Mouse (Mus musculus): ENCODE results near the gene Rgl2. TPM values are rescaled to one million over a fixed set of nuclear protein-coding genes. Genes with fewer than 3 reads are reported as not detected.

The Rgl2 gene
- polyA plus RNA-seq, 1 experiment from 2014 or later: 43.2 TPM

- H3K9me3 ChIP-seq (replicated peaks): no peaks in the 10 kb centered on the region
- H3K36me3 ChIP-seq: peaks cover 50% of the 10 kb centered on the region
- H3K27me3 ChIP-seq (ENCODE audit: low read depth, poor library complexity, severe bottlenecking): no peaks in the 10 kb centered on the region
- 94% methylated on average over 31 of the region's 31 CpGs for WGBS
- no peak for DNase-seq (ENCODE audit: low spot score)
- no peak overlapping the region for H3K27ac ChIP-seq
- H3K4me3 ChIP-seq: no peak overlapping the region
- peaks cover 31% of the 10 kb centered on the region for H3K4me1 ChIP-seq
Measured at GRCm38 (mm10) chr17:33911052-33911812, 18.1 kb upstream of the Rgl2 start.

- no peak for DNase-seq (ENCODE audit: low spot score)
- H3K27me3 ChIP-seq (ENCODE audit: low read depth, poor library complexity, severe bottlenecking): no peaks in the 10 kb centered on the region
- peaks cover 52% of the 10 kb centered on the region for H3K36me3 ChIP-seq
- WGBS: 91% methylated on average over 28 of the region's 28 CpGs
- peaks cover 37% of the 10 kb centered on the region for H3K4me1 ChIP-seq
- H3K27ac ChIP-seq: no peak overlapping the region
- H3K4me3 ChIP-seq: peak overlapping the region; percentile 7; the same call in 1 of the 2 replicates
- H3K9me3 ChIP-seq (replicated peaks): no peaks in the 10 kb centered on the region
Measured at GRCm38 (mm10) chr17:33911813-33912414, 17.4 kb upstream of the Rgl2 start.

- H3K27ac ChIP-seq: no peak overlapping the region
- peak overlapping the region; percentile 12; the same call in 1 of the 2 replicates for H3K4me3 ChIP-seq
- DNase-seq (ENCODE audit: low spot score): no peak
- no peaks in the 10 kb centered on the region for H3K9me3 ChIP-seq (replicated peaks)
- 0 out of 2 replicates have a peak, but pooled peaks cover 1% of the 10 kb centered on the region for H3K27me3 ChIP-seq (ENCODE audit: low read depth, poor library complexity, severe bottlenecking)
- 91% methylated on average over 10 of the region's 10 CpGs for WGBS
- peaks cover 37% of the 10 kb centered on the region for H3K4me1 ChIP-seq
- peaks cover 65% of the 10 kb centered on the region for H3K36me3 ChIP-seq
Measured at GRCm38 (mm10) chr17:33913264-33913663, 16.1 kb upstream of the Rgl2 start.

- DNase-seq (ENCODE audit: low spot score): no peak
- WGBS: 95% methylated on average over 8 of the region's 8 CpGs
- H3K27ac ChIP-seq: no peak overlapping the region
- H3K4me3 ChIP-seq: 0 out of 2 replicates have a peak overlapping the region, but pooled peaks have one; percentile 12
- peaks cover 69% of the 10 kb centered on the region for H3K36me3 ChIP-seq
- H3K9me3 ChIP-seq (replicated peaks): no peaks in the 10 kb centered on the region
- H3K27me3 ChIP-seq (ENCODE audit: low read depth, poor library complexity, severe bottlenecking): peaks cover 7% of the 10 kb centered on the region; the same call in 1 of the 2 replicates
- H3K4me1 ChIP-seq: peaks cover 39% of the 10 kb centered on the region
Measured at GRCm38 (mm10) chr17:33913905-33914304, 15.4 kb upstream of the Rgl2 start.

GRCm38 (mm10) chr17:33914969-33915391, 14.4 kb upstream of the Rgl2 start:
- Histone ChIP-seq H3K36me3 (peaks cover 69% of the 10 kb centered on the region), H3K4me1 (peaks cover 49% of the 10 kb centered on the region), H3K9me3 (replicated peaks) (no peaks in the 10 kb centered on the region), H3K27me3 (ENCODE audit: low read depth, poor library complexity, severe bottlenecking) (peaks cover 7% of the 10 kb centered on the region; the same call in 1 of the 2 replicates), H3K27ac (no peak overlapping the region), H3K4me3 (peak overlapping the region; percentile 72)
- no peak for DNase-seq (ENCODE audit: low spot score)
- WGBS: 80% methylated on average over 13 of the region's 13 CpGs

- under 1% methylated on average over 34 of the region's 34 CpGs for WGBS
- DNase-seq (ENCODE audit: low spot score): peak; percentile 95
- H3K4me1 ChIP-seq: peaks cover 50% of the 10 kb centered on the region
- peaks cover 64% of the 10 kb centered on the region for H3K36me3 ChIP-seq
- peak within 1 kb of the TSS; percentile 72 for H3K4me3 ChIP-seq
- no peaks in the 10 kb centered on the region for H3K9me3 ChIP-seq (replicated peaks)
- H3K27me3 ChIP-seq (ENCODE audit: low read depth, poor library complexity, severe bottlenecking): peaks cover 7% of the 10 kb centered on the region; the same call in 1 of the 2 replicates
- H3K27ac ChIP-seq: peak within 1 kb of the TSS; percentile 94
Measured at GRCm38 (mm10) chr17:33915671-33916250, 13.6 kb upstream of the Rgl2 start, which contains the start of the genes Tapbp and Zbtb22. TSS of gene Tapbp (plus strand) at chr17:33915899. TSS of gene Zbtb22 (plus strand) at chr17:33915904.

- no peaks in the 10 kb centered on the region for H3K9me3 ChIP-seq (replicated peaks)
- 3% methylated on average over 15 of the region's 20 CpGs for WGBS
- H3K27me3 ChIP-seq (ENCODE audit: low read depth, poor library complexity, severe bottlenecking): peaks cover 7% of the 10 kb centered on the region; the same call in 1 of the 2 replicates
- H3K36me3 ChIP-seq: peaks cover 59% of the 10 kb centered on the region
- H3K27ac ChIP-seq: peak overlapping the region; percentile 94
- peaks cover 49% of the 10 kb centered on the region for H3K4me1 ChIP-seq
- no peak for DNase-seq (ENCODE audit: low spot score)
- H3K4me3 ChIP-seq: peak overlapping the region; percentile 72
Measured at GRCm38 (mm10) chr17:33916294-33916693, 13.0 kb upstream of the Rgl2 start.

GRCm38 (mm10) chr17:33916847-33917655, 12.3 kb upstream of the Rgl2 start:
- WGBS: 82% methylated on average over 31 of the region's 31 CpGs
- H3K4me1 ChIP-seq: peaks cover 47% of the 10 kb centered on the region
- no peak overlapping the region for H3K27ac ChIP-seq
- peaks cover 7% of the 10 kb centered on the region; the same call in 1 of the 2 replicates for H3K27me3 ChIP-seq (ENCODE audit: low read depth, poor library complexity, severe bottlenecking)
- H3K9me3 ChIP-seq (replicated peaks): no peaks in the 10 kb centered on the region
- no peak for DNase-seq (ENCODE audit: low spot score)
- peak overlapping the region; percentile 72 for H3K4me3 ChIP-seq
- peaks cover 51% of the 10 kb centered on the region for H3K36me3 ChIP-seq

GRCm38 (mm10) chr17:33917656-33918292, 11.6 kb upstream of the Rgl2 start:
- no peaks in the 10 kb centered on the region for H3K9me3 ChIP-seq (replicated peaks)
- peaks cover 47% of the 10 kb centered on the region for H3K4me1 ChIP-seq
- peaks cover 44% of the 10 kb centered on the region for H3K36me3 ChIP-seq
- 82% methylated on average over 18 of the region's 18 CpGs for WGBS
- H3K27me3 ChIP-seq (ENCODE audit: low read depth, poor library complexity, severe bottlenecking): peaks cover 7% of the 10 kb centered on the region; the same call in 1 of the 2 replicates
- H3K27ac ChIP-seq: no peak overlapping the region
- no peak for DNase-seq (ENCODE audit: low spot score)
- H3K4me3 ChIP-seq: peak overlapping the region; percentile 72

GRCm38 (mm10) chr17:33918293-33919203, 10.8 kb upstream of the Rgl2 start:
- H3K4me1 ChIP-seq: peaks cover 47% of the 10 kb centered on the region

More at GRCm38 (mm10) chr17:33918293-33919203, 10.8 kb upstream of the Rgl2 start:
- no peaks in the 10 kb centered on the region for H3K9me3 ChIP-seq (replicated peaks)
- DNase-seq (ENCODE audit: low spot score): no peak
- 56% methylated on average over 37 of the region's 37 CpGs for WGBS
- H3K4me3 ChIP-seq: peak overlapping the region; percentile 73
- no peak overlapping the region for H3K27ac ChIP-seq
- peaks cover 7% of the 10 kb centered on the region; the same call in 1 of the 2 replicates for H3K27me3 ChIP-seq (ENCODE audit: low read depth, poor library complexity, severe bottlenecking)
- H3K36me3 ChIP-seq: peaks cover 36% of the 10 kb centered on the region
